Mouse (Mus musculus): Measurements from ENCODE around the gene Napepld.
"Not testable (repeated sequence)": the region's sequence is repeated elsewhere in the genome, so short reads cannot be mapped to it uniquely, and the experiment has no call there.

Napepld gene

DNA sequence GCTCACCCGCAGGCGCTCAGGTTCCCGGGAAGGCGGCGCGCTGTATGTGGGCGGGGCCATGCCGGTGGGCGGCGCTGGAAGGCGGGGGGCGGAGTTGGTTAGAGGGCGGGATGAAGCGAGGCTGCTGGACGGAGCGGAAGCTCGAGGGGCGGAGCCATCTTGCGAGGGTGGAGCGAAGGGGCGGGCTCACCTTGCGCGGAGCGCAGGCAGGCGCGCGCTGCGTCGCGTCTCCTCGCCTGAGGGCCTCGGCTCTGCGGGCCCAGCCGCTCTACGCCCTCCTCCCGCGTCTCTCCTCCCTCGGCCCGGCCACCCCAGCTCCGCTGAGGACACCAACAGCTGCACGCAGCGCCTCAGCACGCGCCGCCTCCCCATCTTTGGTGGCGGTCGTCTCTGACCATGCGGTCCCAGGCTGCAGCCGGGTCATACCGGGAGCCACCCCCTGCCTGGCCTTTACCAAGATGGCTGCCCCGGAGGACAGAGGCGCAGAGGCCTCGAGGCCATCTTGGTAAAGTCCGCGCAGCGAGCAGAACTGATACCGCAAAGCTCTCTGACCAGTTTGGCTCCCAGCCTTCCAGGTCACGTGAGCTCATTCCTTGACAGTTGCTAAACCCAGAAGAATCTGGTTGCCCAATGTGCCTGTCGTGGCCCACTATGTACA, at the start of gene Napepld:
Gene Napepld, minus strand, starts transcription at position 46 of the 658 bp plus-strand sequence.
- DNase-seq (ENCODE audit: low read depth, low spot score), result peak; percentile 96

GRCm38 (mm10) chr5:21745966-21746365, 44.8 kb upstream of the Napepld start:
- no peak for DNase-seq (ENCODE audit: low read depth, low spot score)

- no peak for DNase-seq (ENCODE audit: low read depth, low spot score)
Observed at GRCm38 (mm10) chr5:21744651-21745050, 43.5 kb upstream of the Napepld start.

DNA sequence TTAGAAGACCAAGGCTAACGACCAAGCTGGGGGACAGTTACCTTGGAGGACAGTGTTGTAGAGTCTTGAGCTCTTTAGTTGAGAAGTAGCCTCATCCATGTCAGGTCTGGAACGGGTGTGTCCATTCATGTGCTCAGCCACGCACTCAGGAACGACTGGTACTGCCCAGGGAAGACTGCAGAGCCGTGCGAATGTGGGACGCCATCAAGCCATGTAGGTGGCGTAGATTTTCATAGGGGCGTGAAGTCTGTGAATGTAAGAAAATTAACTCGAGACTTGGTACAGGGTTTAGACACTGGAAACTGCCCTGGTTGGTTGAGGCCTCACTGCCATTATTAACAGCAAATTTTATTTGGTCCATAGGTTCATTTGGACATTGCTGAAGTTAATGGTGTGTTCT, 42.4 kb upstream of the Napepld start:
- DNase-seq (ENCODE audit: low read depth, low spot score), result no peak

DNA sequence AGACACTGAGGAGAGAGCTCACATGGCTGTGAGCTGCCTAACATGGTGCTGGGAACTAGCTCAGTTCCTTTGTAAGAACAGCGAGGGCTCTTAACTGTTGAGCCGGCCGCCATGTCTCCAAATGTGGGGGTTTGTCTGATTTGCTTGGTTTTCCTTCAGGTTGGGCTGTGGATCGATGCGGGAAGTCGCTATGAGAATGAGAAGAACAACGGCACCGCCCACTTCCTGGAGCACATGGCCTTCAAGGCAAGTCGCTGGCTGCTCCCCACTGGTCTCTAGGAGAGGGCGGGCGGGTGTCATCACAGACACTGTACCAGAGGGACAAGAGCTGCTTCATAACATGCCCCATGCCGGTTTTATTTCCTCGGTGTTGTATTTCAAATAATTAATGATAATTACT, 38.7 kb upstream of the Napepld start:
- DNase-seq (ENCODE audit: low read depth, low spot score), result peak; percentile 59

- DNase-seq (ENCODE audit: low read depth, low spot score), result no peak
Observed at GRCm38 (mm10) chr5:21739120-21739519, 37.9 kb upstream of the Napepld start.

- DNase-seq (ENCODE audit: low read depth, low spot score), result no peak
Observed at GRCm38 (mm10) chr5:21737620-21738019, 36.4 kb upstream of the Napepld start.

DNA sequence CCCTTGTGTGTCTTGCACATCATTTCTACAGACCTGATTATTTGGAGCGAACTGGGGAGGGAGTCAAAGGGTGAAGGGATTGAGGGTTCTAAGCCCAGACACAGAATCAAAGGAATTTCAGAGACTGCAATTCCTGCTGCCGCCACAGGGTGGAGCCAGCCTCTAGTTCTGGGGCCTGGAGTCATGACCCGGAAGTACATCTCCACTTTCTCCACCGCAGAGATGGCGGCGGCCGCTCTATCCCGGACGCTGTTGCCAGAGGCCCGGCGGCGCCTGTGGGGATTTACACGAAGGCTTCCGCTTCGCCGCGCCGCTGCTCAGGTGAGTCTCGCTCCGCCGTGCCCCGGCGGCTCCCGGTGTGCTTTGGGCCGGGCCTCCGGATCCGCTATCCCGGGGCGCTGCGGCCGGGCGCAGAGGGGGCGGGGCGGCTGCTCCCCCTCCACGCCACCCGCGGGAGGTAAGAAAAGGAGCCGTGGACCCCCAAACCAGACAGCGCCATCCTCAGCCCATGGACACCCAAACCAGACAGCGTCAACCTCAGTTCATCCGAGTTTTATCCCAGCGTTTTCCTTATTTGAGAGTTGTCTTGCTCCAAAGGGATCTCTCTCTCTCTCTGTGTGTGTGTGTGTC, 35.9 kb upstream of the Napepld start, which contains the start of gene Pmpcb:
Gene Pmpcb, plus strand, starts transcription at position 186 of the 630 bp plus-strand sequence.
- DNase-seq (ENCODE audit: low read depth, low spot score), result peak; percentile 92

DNA sequence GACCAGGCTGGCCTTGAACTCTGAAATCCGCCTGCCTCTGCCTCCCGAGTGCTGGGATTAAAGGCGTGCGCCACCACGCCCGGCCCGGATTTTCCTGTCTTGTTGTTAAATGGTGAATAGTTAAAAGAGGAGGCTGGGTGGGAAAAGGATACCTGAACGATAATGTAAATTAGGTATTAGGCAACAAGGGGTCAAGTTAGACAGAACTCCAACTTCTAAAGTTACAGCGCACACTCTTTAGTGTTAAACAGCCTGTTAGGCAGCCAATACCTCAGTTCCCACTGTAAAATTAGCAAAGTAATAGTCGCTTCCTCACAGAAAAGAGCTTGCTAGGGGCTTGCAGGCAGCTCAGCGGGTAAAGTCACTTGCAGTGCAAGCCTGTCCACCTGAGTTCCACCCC, 34.9 kb upstream of the Napepld start:
- DNase-seq (ENCODE audit: low read depth, low spot score), result no peak

DNA sequence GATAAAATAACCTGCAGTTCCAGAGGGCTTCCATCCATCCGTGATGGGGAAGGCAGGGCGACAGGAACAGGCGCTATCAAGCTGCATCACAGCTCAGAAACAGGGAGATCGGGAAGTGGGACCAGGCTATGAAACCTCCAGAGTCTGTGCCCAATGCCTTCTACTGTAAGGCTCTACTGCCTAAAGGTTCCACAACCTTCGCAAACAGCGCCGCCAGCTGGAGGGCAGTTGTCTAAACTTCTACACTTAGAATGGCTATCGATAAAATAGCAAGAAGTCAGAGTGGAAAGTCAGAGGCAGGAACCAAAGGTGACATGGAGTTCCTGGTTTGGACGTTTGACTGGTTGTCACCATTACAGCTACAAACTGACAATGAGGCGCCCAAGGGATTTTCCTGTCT, 34.4 kb upstream of the Napepld start:
- DNase-seq (ENCODE audit: low read depth, low spot score), result peak; percentile 90

DNA sequence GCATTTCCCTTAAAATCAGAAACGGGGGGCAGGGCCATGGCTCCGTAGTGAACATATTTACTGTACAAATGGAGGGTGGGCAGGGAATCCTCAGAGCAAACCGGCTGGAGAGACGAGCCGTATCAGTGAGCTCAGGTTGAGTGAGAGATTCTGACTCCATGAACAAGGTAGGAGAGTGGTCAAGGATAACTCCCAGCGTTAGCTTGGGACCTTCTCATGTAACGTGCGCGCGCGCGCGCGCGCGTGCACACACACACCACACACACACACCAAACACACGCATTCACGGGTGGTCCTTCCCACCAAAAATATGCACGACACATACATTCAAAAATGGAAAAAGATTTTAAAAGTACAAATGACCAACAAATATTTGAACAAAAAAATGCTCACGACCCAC, 33.9 kb upstream of the Napepld start:
- no peak for DNase-seq (ENCODE audit: low read depth, low spot score)

GRCm38 (mm10) chr5:21732930-21733329, 31.7 kb upstream of the Napepld start:
- DNase-seq (ENCODE audit: low read depth, low spot score), result peak; percentile 61

GRCm38 (mm10) chr5:21732177-21732911, 31.1 kb upstream of the Napepld start:
- peak; percentile 73 for DNase-seq (ENCODE audit: low read depth, low spot score)

GRCm38 (mm10) chr5:21729107-21729506, 27.9 kb upstream of the Napepld start:
- DNase-seq (ENCODE audit: low read depth, low spot score), result no peak

DNA sequence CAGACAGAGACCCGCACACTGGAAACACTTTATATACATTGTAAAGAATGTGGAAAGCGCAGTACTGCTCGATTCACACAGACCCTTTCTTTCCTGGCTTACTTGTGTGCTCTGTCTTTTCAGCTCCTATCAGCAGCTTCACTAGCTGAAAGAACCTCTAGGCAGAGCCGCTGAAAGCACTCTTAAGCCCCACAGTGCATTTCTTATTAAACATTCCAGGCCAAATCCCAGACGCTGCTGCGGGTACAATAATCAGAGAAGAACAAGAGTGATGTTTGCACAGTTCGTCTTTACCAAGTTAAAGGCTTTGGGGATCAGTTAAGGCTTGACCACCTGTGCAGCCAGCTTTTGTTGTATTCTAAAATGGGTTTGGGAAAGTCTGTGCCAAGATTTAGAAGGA, 23.7 kb upstream of the Napepld start:
- no peak for DNase-seq (ENCODE audit: low read depth, low spot score)

GRCm38 (mm10) chr5:21724427-21724826, 23.2 kb upstream of the Napepld start:
- DNase-seq (ENCODE audit: low read depth, low spot score), result no peak

DNA sequence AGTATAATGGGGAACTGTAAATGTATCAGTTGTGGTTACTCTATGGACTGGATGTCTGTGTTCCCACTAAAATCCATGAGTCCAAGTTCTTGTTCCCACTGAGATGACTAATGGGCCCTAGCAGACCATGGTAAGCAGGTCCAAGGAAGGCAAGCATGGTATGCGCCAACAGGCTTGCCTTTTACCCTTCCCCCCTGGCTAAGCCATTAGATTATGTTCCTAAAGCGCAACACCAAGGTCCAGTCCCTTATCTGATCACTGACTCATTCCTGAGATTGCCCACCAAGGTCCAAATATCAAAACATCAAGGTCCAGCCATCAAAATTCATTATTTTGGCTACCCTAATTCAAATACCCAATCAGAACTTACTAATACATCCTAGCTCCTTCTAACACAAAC, 18.0 kb upstream of the Napepld start:
- DNase-seq (ENCODE audit: low read depth, low spot score), result no peak

DNA sequence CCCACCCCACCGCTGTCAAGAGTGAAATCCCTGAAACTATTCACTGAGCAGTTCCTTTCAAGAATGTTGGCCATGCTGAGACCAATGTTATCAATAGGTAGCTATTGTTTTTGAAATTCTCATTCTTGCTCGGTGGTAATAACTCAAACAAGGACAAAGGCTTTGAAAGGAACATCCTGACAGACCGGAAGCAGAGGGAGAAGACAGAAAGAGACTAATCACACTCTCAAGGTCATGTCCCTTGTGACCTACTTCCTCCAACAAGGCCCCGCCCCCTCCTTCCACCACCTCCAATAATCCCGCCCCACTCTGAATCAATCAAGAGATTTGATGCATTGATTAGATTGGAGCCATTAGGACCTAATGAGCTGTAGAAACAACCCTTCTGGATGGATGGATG, 17.4 kb upstream of the Napepld start:
- peak; percentile 52 for DNase-seq (ENCODE audit: low read depth, low spot score)

DNA sequence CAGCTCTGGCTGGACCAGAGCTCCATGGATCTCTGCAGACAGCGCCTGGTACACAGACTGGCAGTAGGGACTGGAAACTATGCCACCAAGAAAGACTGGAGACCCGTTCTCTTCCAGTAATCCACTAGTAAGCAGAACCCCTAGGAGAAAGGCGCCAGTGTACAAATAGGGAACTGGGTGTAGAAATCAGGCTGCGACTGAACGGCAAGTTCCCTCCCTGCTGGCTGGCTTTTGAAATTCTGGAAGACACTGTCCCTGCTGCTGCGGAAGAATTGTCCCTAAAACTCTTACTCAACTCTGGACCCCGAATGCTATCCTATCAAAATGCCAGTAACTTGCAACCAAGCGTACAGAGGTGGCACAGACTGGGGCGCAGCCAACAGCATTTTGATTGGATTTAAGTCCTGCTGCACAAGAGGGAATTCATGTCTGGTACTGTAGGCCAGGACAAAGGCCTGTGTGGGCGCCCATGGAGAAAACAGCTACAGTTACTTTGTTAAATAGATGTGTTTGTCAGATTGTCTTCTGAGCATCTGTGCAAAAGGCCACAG, 16.0 kb upstream of the Napepld start:
- no peak for DNase-seq (ENCODE audit: low read depth, low spot score)

DNA sequence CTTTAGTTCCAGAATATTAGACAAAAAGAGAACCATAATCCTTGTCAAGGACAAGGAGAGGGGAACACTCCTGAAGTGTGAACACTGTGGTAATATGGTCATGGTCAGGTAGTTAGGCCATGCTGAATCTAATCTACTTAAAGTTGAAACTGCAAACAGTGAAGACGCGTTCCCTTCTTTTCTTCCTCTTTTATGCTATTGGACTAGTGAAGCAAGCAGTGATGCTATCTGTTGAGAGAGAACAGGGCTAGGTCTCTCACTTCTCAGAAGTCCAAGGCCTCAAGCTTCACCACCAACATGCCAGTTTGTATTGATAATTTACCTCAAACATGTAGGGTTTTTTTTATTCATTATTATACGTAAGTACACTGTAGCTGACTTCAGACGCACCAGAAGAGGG, 13.3 kb upstream of the Napepld start:
- no peak for DNase-seq (ENCODE audit: low read depth, low spot score)

GRCm38 (mm10) chr5:21712127-21712715, 11.0 kb upstream of the Napepld start:
- no peak for DNase-seq (ENCODE audit: low read depth, low spot score)

DNA sequence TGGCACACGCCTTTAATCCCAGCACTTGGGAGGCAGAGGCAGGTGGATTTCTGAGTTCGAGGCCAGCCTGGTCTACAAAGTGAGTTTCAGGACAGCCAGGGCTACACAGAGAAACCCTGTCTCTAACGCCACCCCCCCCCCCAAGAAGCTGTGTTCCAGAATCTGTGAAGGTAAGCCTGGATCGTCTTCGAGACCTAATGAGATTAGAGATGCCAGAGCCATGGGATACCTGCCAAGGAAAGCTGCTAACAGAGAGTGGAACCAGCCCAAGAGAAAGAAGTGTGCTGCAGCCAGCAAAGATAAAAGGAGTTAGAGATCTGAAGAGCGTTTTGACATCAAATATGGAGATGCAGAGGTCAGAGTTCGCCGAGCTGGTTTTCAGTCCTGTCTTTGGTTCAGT, 6.8 kb upstream of the Napepld start:
- not testable (repeated sequence) for DNase-seq (ENCODE audit: low read depth, low spot score)

Data from ES-CJ7 (cell line).